Mouse (Mus musculus): ENCODE data around the gene Jpt1.
"Not testable (repeated sequence)": the region's sequence is repeated elsewhere in the genome, so short reads cannot be mapped to it uniquely, and the experiment has no call there.

Gene Jpt1

GRCm38 (mm10) chr11:115514238-115514663 lies at the start of gene Jpt1:
Gene Jpt1 (minus strand): TSS chr11:115514387.
- DNase-seq (ENCODE audit: low read depth, low spot score) = peak; percentile 98

GRCm38 (mm10) chr11:115563406-115563805 lies 49.2 kb upstream of the Jpt1 start:
- peak; percentile 38 for DNase-seq (ENCODE audit: low read depth, low spot score)

GRCm38 (mm10) chr11:115555717-115556116 lies 41.5 kb upstream of the Jpt1 start:
- no peak for DNase-seq (ENCODE audit: low read depth, low spot score)

- no peak for DNase-seq (ENCODE audit: low read depth, low spot score)
These were observed 38.6 kb upstream of the Jpt1 start for GRCm38 (mm10) chr11:115552783-115553182.

GRCm38 (mm10) chr11:115543571-115543970 lies 29.4 kb upstream of the Jpt1 start:
- no peak for DNase-seq (ENCODE audit: low read depth, low spot score)

GRCm38 (mm10) chr11:115538045-115538444 lies 23.9 kb upstream of the Jpt1 start:
- DNase-seq (ENCODE audit: low read depth, low spot score) = no peak

- peak; percentile 63 for DNase-seq (ENCODE audit: low read depth, low spot score)
These were observed 22.8 kb upstream of the Jpt1 start for GRCm38 (mm10) chr11:115536856-115537568.

- peak; percentile 97 for DNase-seq (ENCODE audit: low read depth, low spot score)
These were observed 22.0 kb upstream of the Jpt1 start, which contains the start of gene Sumo2 for GRCm38 (mm10) chr11:115536038-115536681. Gene Sumo2 (minus strand): TSS chr11:115536276.

GRCm38 (mm10) chr11:115535401-115536037 lies 21.3 kb upstream of the Jpt1 start:
- peak; percentile 81 for DNase-seq (ENCODE audit: low read depth, low spot score)

GRCm38 (mm10) chr11:115534759-115535371 lies 20.7 kb upstream of the Jpt1 start:
- no peak for DNase-seq (ENCODE audit: low read depth, low spot score)

- DNase-seq (ENCODE audit: low read depth, low spot score) = not testable (repeated sequence)
These were observed 12.3 kb upstream of the Jpt1 start for GRCm38 (mm10) chr11:115526446-115526845.

GRCm38 (mm10) chr11:115522703-115523102 lies 8.5 kb upstream of the Jpt1 start:
- DNase-seq (ENCODE audit: low read depth, low spot score) = no peak

GRCm38 (mm10) chr11:115522238-115522637 lies 8.1 kb upstream of the Jpt1 start:
- DNase-seq (ENCODE audit: low read depth, low spot score) = no peak

GRCm38 (mm10) chr11:115521080-115521479 lies 6.9 kb upstream of the Jpt1 start:
- DNase-seq (ENCODE audit: low read depth, low spot score) = no peak

GRCm38 (mm10) chr11:115520218-115520617 lies 6.0 kb upstream of the Jpt1 start:
- no peak for DNase-seq (ENCODE audit: low read depth, low spot score)

GRCm38 (mm10) chr11:115519581-115519980 lies 5.4 kb upstream of the Jpt1 start:
- no peak for DNase-seq (ENCODE audit: low read depth, low spot score)

GRCm38 (mm10) chr11:115518693-115519092 lies 4.5 kb upstream of the Jpt1 start:
- DNase-seq (ENCODE audit: low read depth, low spot score) = peak; percentile 60

- no peak for DNase-seq (ENCODE audit: low read depth, low spot score)
These were observed 2.8 kb upstream of the Jpt1 start for GRCm38 (mm10) chr11:115516942-115517341.

GRCm38 (mm10) chr11:115515021-115515420 lies 834 bp upstream of the Jpt1 start:
- no peak for DNase-seq (ENCODE audit: low read depth, low spot score)

GRCm38 (mm10) chr11:115513271-115514237 lies 633 bp downstream of the Jpt1 start:
- DNase-seq (ENCODE audit: low read depth, low spot score) = peak; percentile 62
